Mouse (Mus musculus): ENCODE results near the gene Foxp1.

Foxp1 gene

DNA sequence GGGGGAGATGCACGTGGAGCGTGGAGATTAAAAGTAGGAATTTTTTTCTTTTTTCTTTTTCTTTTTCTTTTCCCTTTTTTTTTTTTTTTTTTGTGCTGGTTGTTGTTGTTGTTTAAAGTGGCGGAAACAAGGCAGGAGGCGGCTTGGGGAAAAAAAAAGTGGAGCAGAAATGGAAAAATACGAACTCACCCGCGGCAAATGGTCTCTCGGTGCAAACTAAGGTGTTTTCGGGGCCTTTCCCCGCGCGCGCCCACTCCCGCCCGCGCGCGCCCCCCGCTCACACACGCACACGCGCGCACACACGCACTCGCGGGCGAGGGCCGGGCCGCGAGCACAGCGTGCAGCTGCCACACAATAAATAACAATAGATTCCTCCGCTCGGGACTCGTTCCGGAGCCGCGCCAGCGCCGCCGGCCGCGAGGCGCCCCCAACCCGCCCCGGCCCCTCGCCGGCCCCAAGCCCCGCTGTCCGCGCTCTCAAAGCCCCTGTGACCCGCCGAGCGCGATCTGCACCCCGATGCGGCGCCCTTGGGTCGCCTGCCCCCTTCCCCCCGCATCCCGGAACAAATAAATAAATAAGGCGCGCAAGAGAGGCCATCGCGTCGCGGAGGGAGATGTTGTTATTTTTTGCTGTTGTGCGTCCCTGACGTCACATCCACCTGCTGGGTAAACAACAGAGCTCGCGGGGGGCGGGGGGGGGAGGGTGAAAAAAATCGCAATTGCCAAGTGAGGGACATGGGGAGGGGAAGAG is at the start of gene Foxp1:
TSS of gene Foxp1 (minus strand) at position 363 of the 750 bp plus-strand sequence.
- peak; percentile 91 for DNase-seq

DNA sequence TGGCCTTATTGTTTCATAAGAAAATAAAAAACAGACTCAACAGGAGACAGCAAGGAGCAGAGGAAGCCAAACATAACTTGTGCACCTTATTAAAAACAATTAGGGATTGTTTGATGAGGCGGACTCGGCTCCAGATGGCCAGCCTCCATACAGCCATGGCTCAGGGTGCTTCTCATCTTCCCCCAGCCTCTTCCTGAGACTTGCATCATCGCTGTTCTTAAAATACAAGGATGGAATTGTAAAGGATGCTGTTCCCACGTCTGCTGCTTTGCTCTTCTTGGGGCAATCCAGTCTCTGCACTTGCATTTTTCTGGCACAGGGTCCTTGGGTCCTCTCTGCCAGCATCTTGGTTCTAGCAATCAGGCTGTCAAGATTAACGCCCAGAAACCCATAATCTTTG is 49.5 kb upstream of the Foxp1 start:
- no peak for DNase-seq

DNA sequence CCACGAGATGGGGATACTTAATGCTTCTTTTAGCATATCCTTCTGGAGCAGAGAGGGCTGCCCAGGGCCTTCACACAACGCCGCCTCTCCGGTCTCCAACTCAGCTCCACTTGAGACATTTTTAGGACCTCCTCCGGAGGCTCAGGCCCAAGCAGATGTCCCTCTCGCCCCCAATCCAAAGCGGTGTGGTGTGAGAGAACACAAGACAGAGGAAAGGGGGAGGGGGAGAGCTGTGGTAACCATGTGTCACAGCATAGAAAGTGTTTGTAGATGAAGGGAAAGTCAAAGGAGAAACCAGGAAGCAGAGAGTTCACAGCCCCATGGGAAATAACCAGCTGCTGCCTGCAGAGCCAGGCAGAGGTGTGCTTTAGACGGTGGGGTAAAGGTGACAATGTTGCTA is 44.4 kb upstream of the Foxp1 start:
- peak; percentile 7 for DNase-seq

DNA sequence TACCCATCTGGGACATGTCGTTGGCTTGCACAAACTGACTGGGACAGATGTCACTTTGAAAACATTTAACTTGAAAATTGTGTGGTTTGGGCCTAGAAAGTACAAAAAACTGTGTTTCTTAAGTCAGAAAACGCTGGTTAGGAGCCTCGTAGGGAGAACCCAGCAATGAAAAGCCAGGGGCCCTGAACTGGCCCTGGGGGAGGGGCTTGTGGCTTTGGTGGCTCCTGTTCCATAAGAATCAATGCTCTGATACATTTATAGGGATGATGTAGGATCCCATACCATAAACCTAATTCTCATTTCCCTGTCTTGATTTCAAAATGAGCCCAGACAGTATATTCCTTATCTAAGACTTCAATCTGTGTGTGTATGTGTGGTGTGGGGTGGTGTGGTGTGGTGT is 42.2 kb upstream of the Foxp1 start:
- no peak for DNase-seq

DNA sequence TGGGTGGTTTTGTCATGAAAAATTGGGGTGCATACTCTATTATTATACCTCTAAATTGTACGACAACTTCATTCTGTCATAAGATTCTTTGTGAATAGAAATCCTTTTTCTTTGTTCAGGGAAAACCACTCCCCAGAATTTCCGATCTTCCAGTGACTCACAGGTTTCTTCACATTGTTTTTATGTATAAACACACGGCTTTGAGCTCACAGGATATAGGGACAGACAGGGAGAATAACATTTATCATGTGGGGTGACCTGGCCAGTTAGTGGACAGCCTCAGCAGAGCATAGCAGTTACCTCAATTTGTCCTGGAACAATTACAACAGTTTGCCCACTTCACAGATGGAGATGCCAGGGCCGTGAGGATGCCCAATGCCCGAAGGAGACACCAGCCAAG is 34.4 kb upstream of the Foxp1 start:
- no peak for DNase-seq

DNA sequence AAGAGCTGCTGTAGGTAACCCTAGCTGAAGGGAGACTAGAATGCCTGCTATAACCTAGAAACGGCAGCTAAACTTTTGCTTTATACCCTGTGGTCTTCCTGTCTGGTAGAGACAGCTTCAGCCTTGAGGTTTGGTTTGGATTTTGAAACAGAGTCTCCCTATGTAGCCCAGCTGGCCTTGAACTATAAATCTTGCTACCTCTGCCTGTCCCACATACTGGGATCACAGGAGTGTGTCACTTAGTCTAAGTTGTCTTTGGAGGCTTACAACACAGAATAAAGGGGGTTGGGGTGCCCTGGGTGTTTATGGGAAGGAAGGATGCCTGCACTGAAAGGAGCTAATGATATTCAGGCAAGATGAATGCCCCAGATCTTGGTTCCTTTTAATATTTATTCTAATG is 30.3 kb upstream of the Foxp1 start:
- DNase-seq = no peak

DNA sequence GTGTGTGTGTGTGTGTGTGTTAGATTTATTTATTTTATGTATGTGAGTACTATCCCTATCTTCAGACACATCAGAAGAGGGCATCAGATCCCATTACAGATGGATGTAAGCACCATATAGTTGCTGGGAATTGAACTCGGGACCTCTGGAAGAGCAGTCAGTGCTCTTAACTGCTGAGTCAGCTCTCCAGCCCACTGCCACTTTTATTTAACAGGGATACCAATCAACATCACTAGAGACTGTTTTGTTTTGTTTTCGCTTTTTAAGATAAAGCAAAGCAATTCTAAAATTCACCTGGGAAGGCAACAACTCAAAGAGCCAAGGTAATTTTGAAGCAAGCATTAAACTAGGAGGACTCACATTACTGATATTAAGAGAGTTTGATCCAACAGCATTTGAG is 23.9 kb upstream of the Foxp1 start:
- DNase-seq = no peak

DNA sequence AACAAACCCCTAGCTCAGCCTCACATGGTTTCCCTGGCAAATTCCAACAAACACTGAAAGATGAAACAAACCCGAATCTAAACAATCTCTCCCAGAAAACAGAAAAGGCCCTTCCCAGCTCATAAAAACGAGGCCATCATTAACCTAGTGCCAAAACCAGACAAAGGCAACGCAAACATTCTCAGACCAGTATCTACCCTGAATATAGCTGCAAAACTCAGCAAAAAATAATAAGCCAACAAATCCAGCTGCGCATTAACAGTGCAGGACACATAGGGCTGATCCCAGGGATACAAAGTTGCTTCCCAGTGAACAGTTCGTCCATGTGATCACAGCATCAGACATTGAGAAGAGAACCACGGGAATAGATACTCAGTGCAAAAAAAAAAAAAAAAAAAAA is 22.9 kb upstream of the Foxp1 start:
- no peak for DNase-seq

DNA sequence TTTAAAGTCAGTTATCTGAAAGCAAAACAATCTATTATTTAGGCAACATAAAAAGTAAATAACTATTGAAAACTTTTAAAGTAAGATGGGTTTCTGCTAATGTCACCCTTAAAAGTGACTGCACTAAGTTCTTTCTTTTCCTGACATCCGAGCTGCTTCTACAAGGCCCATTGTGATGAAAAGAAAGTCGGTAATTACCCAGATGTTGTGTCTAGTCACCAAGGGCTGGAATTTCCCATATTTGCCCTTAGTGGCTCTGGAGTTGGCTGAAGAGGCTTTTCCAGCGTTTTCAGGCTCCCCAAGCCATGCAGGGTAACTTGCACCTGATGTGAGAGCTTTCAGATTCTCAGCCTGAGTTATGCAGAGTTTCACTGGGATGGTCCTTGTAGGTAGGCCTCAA is 18.6 kb upstream of the Foxp1 start:
- no peak for DNase-seq

DNA sequence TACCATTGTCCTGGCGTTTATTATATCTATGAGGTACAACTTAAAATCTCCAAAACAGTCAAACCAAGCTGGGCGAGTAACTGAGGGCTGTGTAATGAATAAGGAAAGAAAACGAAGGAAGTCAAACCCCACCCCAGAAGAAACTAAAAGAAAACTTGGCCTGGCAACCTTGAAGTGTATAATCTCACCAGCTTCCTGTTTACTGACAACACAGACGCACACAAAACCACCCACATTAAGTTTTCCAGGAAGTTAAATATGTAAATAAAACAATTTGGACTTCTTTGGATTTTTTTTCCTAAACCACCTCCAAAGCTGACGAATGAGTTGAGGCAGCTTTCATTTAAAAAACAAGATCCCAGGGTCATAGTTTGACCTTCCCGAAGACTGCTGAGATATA is 18.1 kb upstream of the Foxp1 start:
- DNase-seq = no peak

DNA sequence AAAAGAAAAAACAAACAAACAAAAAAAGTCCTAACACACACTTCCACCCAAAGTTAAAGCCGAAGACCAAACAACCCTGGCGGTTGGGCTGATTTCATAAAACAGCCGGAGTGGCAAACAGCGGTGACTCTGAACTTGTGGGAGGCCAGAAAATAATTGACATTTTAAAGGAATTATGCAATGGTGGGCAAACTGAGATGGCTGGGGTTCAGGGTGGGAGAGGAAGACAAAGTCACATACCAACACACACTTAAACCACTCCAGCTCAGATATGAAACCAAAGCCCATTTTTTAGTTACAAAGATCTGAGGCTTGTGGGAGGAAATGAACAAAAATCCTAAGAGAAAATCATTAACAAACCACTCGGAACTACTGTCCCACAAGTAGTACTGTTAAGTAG is 17.6 kb upstream of the Foxp1 start:
- DNase-seq = no peak

DNA sequence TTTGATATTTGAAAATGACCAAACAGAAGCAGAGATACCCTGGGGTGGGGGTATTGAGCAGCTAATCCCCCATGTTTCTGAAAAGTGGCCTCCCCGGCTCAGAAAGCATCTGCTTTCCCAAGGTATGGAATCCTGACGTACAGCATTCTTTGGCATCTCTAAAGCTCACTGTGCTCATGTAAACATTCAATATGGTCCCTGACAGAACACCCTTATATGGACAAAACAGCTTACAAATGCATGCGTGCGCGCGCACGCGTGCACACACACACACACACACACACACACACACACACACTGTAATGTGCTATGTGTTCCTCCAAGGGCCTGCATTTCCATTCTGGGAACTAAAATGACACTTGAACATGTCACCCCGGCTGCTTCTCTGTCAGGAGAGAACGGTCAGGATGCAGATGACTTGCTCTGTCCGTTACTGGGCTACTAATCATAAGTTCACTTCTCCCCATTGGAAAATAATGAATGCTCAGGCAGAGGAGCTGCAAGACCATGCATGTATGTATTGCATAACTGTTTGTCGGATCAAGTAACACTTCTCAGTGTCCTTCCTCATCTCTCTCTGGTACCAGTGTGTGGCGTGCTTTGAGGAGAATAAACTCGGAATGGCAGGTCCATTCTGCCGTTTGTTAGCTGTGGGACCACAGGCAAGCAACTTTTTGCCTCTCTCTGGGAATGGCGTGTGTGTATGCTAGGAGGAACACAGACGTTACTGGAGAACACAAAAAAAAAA is 15.8 kb upstream of the Foxp1 start:
- no peak for DNase-seq

DNA sequence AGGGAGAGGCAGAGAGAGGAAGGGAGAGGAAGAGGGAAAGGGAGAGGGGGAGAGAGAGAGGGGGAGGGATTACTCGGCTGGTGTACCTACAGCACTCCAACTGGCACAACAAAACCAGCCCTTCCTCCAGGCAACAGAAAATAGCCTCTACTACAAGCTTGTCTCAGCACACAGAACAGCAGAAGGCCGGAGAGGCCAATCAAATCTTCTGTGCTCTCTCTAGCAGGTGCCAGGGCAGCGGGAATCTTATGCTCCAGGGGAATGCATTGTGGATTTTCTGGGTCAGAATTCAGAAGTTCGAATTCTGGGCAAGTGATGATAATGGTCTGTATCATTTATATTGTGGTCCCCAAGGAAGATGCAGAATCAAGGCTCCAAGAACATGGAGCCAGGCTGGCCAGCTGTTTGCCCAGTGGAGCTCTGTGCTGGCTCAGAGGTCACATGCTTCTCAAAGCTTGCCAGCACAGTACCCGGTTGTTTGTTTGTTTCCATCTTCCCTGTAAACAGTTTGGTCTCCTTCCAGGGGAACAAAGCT is 11.8 kb upstream of the Foxp1 start:
- no peak for DNase-seq

DNA sequence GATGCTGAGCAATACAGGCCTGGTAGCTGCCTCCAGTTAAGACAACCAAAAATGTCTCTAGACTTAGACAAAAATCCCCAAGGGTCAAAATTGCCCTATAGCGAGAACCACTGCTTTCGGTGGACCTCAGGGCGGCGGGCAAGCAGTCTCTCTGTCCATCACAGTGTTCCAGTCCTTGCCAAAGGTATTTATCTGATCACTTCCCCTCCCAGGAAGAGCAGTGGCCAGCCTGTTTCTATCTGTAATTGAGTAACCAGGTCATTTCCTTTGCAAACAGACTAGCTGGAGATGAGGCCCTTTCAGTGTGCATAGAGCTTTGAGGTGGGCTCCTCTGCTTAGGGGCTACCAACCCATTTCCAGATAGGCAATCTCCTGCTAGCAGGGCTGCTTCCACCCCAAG is 9.9 kb upstream of the Foxp1 start:
- no peak for DNase-seq

DNA sequence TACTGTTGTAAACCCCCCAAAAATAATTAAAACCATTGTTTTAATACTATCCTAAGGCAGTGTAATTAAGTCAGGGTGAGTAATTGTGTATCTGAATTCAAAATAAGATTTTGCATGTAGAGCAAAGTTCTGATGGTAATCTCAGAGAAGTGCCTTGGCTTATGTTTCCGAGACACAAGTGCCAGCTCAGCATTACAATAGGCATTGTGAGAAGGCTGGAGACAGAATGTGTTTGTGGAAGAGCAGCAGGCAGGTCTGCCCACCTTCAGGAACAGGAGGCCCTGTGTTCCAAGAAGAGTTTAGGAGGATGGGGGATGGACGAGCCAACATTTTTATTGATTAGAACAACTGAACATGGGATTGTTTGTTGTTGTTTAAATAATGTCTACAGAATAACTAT is 6.5 kb upstream of the Foxp1 start:
- DNase-seq = no peak

DNA sequence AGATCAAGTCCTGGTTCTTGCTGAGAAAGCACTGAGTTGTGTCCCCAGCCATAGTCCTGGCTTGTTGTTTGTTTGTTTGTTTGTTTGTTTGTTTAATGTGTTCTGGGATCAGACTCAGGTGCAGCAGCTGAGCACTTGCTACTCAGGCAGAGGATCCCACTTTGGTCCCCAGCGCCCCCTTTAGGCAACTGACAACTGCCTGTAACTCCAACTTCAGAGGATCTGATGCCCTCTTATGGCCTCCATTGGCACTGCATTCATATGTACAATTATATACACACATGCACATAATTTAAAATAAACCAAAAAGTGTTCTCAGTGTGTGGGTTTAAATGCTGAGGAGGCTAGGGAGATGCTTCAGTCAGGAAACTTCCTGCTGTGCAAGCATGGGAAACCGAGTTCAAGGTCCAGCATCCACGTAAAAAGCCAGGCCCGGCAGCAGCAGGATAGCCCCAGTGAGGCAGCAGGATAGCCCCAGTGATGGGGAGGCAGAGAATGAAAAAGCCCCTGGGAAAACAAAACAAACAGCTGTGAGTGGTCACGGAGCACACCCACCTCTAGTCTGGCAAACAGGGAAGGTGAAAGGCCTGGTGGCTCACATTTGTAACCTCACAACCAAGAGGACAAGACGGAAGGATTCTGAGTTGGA is 5.1 kb upstream of the Foxp1 start:
- DNase-seq = no peak

DNA sequence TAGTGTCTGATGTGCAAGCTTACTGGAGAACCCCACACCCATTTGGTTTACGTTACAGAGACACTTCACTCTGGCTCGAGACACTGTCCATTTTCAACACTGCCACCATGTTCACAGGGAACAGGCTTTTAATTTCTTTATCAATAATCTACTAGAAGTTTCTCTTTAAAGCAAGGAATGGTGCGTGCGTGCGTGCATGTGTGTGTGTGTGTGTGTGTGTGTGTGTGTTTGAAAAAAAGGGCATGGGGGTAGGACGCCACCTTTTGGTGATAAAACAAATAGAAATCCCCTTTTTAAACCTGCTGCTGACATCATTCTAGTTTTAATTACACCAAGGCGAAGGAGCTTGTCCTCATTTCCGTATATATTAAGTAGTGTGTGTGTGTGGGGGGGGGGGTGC is 2.8 kb upstream of the Foxp1 start:
- DNase-seq = peak; percentile 29

DNA sequence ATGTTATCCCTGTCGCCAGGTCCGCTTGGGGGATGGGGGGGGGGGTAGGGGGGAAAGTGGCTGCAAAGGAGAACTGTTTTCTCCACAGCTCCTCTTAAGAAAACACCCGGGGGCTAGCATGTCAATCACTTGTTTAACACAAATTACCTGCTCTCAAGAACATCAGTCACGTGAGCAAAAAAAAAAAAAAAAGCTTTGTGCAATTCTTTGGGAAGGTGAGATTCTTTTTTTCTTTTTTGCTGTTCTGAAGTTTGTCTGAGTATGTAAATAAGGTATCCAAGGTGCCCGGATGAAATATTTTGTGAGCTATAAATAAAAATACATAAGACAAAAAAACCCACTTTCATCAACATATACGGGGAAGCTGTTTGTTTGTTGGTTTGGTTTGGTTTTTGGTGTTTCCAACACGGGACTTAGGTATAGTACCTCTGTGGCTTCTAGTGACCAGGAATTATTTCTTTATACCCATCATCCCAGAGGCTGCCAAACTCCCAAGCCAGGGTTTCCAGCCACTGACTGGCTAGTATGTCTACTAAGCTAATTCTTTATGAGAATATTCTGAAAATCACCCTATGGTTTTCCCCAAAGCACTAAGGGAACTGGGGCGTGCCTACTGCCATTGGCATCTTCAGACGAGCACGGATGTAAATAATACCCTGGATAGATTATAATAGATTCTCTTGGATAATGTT is 1.3 kb upstream of the Foxp1 start:
- DNase-seq = no peak

DNA sequence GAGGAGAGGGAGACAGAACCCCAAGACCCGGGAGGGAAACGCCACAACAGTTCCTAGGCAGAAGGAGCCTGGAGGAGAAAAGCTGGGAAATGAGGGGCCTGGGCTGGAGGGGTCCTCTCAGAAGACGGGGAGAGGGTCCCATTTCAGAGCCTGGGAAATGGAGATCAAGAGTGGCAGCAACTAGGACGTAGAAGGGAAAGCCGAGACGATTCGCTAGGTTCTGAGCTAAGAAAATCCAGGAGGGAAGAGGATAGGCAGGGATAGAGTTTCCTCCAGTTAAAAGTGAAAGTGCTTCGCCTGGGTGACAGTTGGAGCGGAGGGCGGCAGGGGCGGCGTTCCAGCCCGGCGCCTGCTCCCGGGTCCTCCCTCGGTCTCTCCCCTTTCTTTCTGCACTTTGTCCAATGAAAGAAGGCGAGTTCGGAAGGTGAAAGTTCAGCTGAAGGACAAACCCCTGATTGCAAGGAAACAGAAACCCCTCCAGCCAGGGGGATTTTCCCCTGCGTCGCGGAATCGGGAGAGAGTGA is 650 bp upstream of the Foxp1 start:
- DNase-seq = peak; percentile 89

DNA sequence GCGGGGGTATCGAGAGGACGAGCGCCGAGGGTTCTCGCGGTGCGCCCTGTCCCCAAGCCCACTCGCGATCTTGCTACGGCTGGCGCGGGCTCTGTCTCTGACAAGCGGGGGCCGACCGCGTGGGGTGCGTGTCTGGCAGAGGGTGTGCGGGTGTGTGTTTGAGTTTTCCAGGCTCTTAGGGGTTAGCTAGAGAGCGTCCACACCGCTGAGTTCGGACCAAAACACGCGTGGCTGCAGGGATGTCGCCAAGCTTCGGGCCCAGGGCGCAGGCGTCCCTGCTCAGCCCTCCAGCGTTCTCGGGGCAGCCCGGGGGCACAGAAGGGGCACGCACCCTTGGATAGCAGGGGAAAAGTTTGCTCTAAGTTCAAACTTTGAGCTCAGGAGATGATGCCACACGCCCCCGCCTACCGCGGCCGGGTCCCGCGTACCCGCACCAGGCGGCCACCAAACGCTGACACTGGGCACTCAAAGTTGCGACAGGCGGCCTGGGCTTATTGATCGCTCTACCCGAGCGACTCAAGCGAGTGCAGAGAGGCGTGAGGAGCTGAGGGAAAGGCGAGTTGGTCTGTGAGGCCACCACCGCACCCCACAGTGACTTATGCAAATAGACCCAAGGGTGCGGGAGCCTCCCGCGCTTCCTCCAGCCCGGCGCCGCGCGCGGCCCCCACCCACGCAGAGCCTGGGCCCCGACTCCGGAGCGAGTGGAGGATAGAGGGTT is 721 bp downstream of the Foxp1 start:
- peak; percentile 76 for DNase-seq

DNA sequence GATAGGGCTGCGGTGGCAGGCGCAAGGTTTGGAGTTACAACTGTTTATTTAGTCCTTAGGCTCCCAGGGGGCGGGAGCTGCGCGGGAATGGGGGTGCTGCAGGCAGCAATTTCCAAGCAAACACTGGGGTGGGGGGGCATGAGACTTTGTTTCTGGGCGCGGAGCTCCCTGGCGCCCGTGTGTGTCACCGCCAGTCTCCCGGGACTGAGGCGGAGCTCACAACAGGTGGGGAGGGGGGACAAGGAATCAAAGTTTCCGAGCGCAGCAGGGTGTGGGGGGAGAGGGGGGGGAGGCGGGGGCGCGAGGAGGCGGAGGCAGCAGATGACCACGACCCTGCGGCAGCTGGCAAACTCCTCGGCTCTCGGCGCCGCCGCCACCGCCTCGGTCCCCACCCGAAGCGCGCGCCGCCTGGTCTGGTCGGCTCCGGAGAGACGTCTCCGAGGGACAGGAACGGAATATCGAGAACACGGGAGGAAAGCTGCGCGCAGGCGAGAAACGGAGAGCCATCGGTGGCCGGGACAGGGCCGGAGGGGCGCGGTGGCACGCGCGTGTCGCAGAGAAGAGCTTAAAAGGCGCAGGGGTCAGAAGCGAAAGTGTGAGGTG is 1.4 kb downstream of the Foxp1 start:
- DNase-seq = peak; percentile 86

DNA sequence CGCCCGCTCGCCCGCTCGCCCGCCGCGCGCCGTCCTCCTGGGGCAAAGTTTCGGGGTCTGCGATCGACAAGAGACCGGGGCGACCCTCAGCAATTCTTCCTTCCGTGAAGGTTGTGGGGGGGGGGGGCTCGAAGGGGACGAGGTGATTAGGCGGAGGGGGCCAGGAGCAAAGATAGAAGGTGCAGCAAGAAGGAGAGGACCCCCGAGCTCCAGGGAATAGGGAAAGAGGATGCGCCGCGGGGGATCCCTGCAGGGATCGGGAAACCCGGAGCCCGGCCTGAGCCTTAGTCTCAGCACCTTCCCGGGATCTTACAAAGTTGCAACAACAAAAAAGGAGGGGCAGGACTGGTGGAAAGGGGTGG is 1.9 kb downstream of the Foxp1 start:
- DNase-seq = no peak
